Comparison of ENCODE assay signal across 9 mouse cellular contexts in genomic region chrX:161908652-161909403, GRCm38 (mm10).
A peak's percentile ranks its signal among the peaks of the same experiment; 100 is the strongest.
DNase-seq lines count a peak whose midpoint lies in the region; ATAC-seq and TF ChIP-seq lines count a peak whose summit lies in the region.
"Had no signal": no experiment of that assay in that cellular context is flagged by ENCODE, and none has a peak within 500 bp of the region (broad histone marks: within the 10 kb centered on the region; RNA-seq: fewer than 3 reads in every experiment).

No protein-coding gene starts in this region.

- no peak for DNase-seq in cerebellum, adult 2 months
- DNase-seq in testis, postnatal 14 days (ENCODE audit: low spot score), result no peak
- no peak for DNase-seq in liver, embryonic 14.5 days (ENCODE audit: low read depth in 3 of 3, low spot score in 3 of 3)
- peak; percentile 34 for DNase-seq in right cerebral cortex, postnatal 4 days

- no peak for ATAC-seq in cerebellum, adult (ENCODE audit: insufficient number of reproducible peaks, low FRiP score, low TSS enrichment)
- ATAC-seq in hindbrain, embryonic 15.5 days (ENCODE audit: low FRiP score, low read depth), result peak; percentile 83
- no peak for ATAC-seq in liver, embryonic 14.5 days (ENCODE audit: insufficient read depth)
- no peak for ATAC-seq in megakaryocyte-erythroid progenitor cell, adult 5-6 weeks (replicated peaks; ENCODE audit: low FRiP score, low TSS enrichment, poor library complexity, severe bottlenecking)

- H3K27ac ChIP-seq in cerebellum, adult 2 months (ENCODE audit: insufficient read depth, low read length), result no peak overlapping the region
- no peak overlapping the region for H3K27ac ChIP-seq in testis, adult 2 months (ENCODE audit: control insufficient read depth, insufficient read depth, low read depth, low read length)
- H3K27ac ChIP-seq in hindbrain, embryonic 15.5 days (replicated peaks), result peak overlapping the region; percentile 84
- no peak overlapping the region for H3K27ac ChIP-seq in liver, embryonic 14.5 days
- H3K27ac ChIP-seq: macrophage had no signal

- H3K36me3 ChIP-seq in testis, adult 2 months (ENCODE audit: control insufficient read depth, insufficient read depth, low read length), result no peaks in the 10 kb centered on the region
- no peaks in the 10 kb centered on the region for H3K36me3 ChIP-seq in hindbrain, embryonic 15.5 days
- no peaks in the 10 kb centered on the region for H3K36me3 ChIP-seq in liver, embryonic 14.5 days (replicated peaks; ENCODE audit: control insufficient read depth, insufficient read depth, low read depth)

- H3K4me2 ChIP-seq in hindbrain, embryonic 15.5 days, result peak overlapping the region; percentile 75
- H3K4me2 ChIP-seq in liver, embryonic 14.5 days (ENCODE audit: low read depth), result peak overlapping the region; percentile 36

- no peaks in the 10 kb centered on the region for H3K27me3 ChIP-seq in cerebellum, adult 2 months (ENCODE audit: control insufficient read depth, insufficient read depth, low read length)
- no peaks in the 10 kb centered on the region for H3K27me3 ChIP-seq in testis, adult 2 months (ENCODE audit: control insufficient read depth, insufficient read depth, low read length)
- H3K27me3 ChIP-seq in hindbrain, embryonic 15.5 days, result peaks cover 36% of the 10 kb centered on the region
- peaks cover 21% of the 10 kb centered on the region for H3K27me3 ChIP-seq in liver, embryonic 14.5 days (ENCODE audit: control insufficient read depth, insufficient read depth, low read length)

- H3K4me1 ChIP-seq in cerebellum, adult 2 months (ENCODE audit: control insufficient read depth, insufficient read depth, low read length), result no peaks in the 10 kb centered on the region
- peaks cover 6% of the 10 kb centered on the region; the same call in 1 of the 2 replicates for H3K4me1 ChIP-seq in testis, adult 2 months (ENCODE audit: control insufficient read depth, insufficient read depth, low read length)
- H3K4me1 ChIP-seq in hindbrain, embryonic 15.5 days (replicated peaks), result peaks cover 10% of the 10 kb centered on the region
- no peaks in the 10 kb centered on the region for H3K4me1 ChIP-seq in liver, embryonic 14.5 days (replicated peaks; ENCODE audit: control insufficient read depth in 2 of 2, insufficient read depth in 2 of 2, low read length in 1 of 2)

- 11% methylated on average over 48 of the region's 48 CpGs for WGBS in cerebellum, adult 2 months
- 20% methylated on average over 48 of the region's 48 CpGs for WGBS in hindbrain, embryonic 15.5 days
- 15% methylated on average over 46 of the region's 48 CpGs for WGBS in liver, embryonic 14.5 days (ENCODE audit: insufficient replicate concordance)

- peak overlapping the region; percentile 49 for H3K9ac ChIP-seq in hindbrain, embryonic 15.5 days
- no peak overlapping the region for H3K9ac ChIP-seq in liver, embryonic 14.5 days (replicated peaks)

- TF ChIP-seq CTCF in cerebellum, adult 2 months (IDR thresholded peaks at IDR 0.05; ENCODE audit: borderline replicate concordance, insufficient read depth, low read depth, low read length), result no peak
- TF ChIP-seq CTCF in testis, adult 2 months (IDR thresholded peaks at IDR 0.05; ENCODE audit: control insufficient read depth, insufficient read depth, insufficient replicate concordance, low read depth, low read length), result no peak
- no peak for TF ChIP-seq CTCF in liver, embryonic 14.5 days (IDR thresholded peaks at IDR 0.05; ENCODE audit: low read depth)

- no peaks in the 10 kb centered on the region for H3K9me3 ChIP-seq in hindbrain, embryonic 15.5 days
- no peaks in the 10 kb centered on the region for H3K9me3 ChIP-seq in liver, embryonic 14.5 days (ENCODE audit: control insufficient read depth, low read length)

- TF ChIP-seq EP300 in liver, embryonic 14.5 days (IDR thresholded peaks at IDR 0.05; ENCODE audit: low read depth), result no peak

- TF ChIP-seq POLR2A in cerebellum, adult 2 months (IDR thresholded peaks at IDR 0.05; ENCODE audit: borderline replicate concordance, insufficient read depth, low read length), result no peak
- TF ChIP-seq POLR2A in testis, adult 2 months (IDR thresholded peaks at IDR 0.05; ENCODE audit: control insufficient read depth, low read depth, low read length), result no peak

- H3K4me3 ChIP-seq in cerebellum, adult 2 months (replicated peaks; ENCODE audit: insufficient read depth, low read depth, low read length), result peak overlapping the region; percentile 8
- peak overlapping the region; percentile 22; the same call in 1 of the 2 replicates for H3K4me3 ChIP-seq in testis, adult 2 months (ENCODE audit: control insufficient read depth, low read depth, low read length)
- peak overlapping the region; percentile 55 for H3K4me3 ChIP-seq in hindbrain, embryonic 15.5 days
- H3K4me3 ChIP-seq in liver, embryonic 14.5 days (ENCODE audit: insufficient read depth in 1 of 2, low read depth in 2 of 2, low read length in 2 of 2), result no peak overlapping the region

Comparison
In these comparisons a context has a peak if more than half of its experiments do, and no peak if none do; other contexts are left out.
1. H3K4me3 ChIP-seq: peak in cerebellum, adult 2 months (single experiment), testis, adult 2 months (single experiment) and hindbrain, embryonic 15.5 days (single experiment); none in liver, embryonic 14.5 days (0 of 2).